Mouse (Mus musculus) CH12.LX (cell line): ENCODE results near the gene Slf1. TPM values are rescaled to one million over a fixed set of nuclear protein-coding genes. Genes with fewer than 3 reads are reported as not detected.

Experiments used
- DNase-seq: peaks from one replicate; pipeline ENCODE4 v3.0.0-alpha.2; 2013; ENCODE audit errors: extremely low read depth
- H3K27ac ChIP-seq: 2 replicates; pipeline ENCODE4 v1.5.1; 2012; ENCODE audit warnings: low read depth, mild to moderate bottlenecking, control low read depth, moderate library complexity; ENCODE audit not compliant: insufficient read depth
- H3K27me3 ChIP-seq: replicated peaks from 2 replicates; pipeline ENCODE3; 2012; ENCODE audit warnings: inconsistent platforms
- H3K36me3 ChIP-seq, 2 experiments: replicated peaks in 1 of 2; 2 replicates each; pipeline versions ENCODE3 to v1.6.1; 2012; ENCODE audit warnings: inconsistent platforms in 1 of 2, low read length in 1 of 2, mild to moderate bottlenecking in 1 of 2, mixed read lengths in 1 of 2, moderate library complexity in 1 of 2; ENCODE audit not compliant: control insufficient read depth in 1 of 2, insufficient read depth in 1 of 2
- H3K4me1 ChIP-seq, 2 experiments: 2 replicates each; pipeline ENCODE4 v1.6.1; 2012; ENCODE audit warnings: inconsistent platforms in 1 of 2, moderate library complexity in 1 of 2; ENCODE audit not compliant: insufficient read depth in 2 of 2, control insufficient read depth in 1 of 2
- H3K4me2 ChIP-seq: 2 replicates; pipeline ENCODE4 v1.6.1; 2012; ENCODE audit warnings: low read depth, mild to moderate bottlenecking, control low read depth; ENCODE audit not compliant: poor library complexity, insufficient read depth, severe bottlenecking
- H3K4me3 ChIP-seq, 3 experiments: fragments of 150-350 bp in 1 of 3; sonication (generic) in 1 of 3; replicated peaks in 1 of 3; 2 replicates each; pipeline versions ENCODE3 to v1.5.1; 2011 to 2012; ENCODE audit warnings: low read depth in 2 of 3, low read length in 2 of 3, mild to moderate bottlenecking in 2 of 3, moderate library complexity in 2 of 3, control low read depth in 1 of 3, improper control_type of control experiment in 1 of 3, inconsistent platforms in 1 of 3, mixed read lengths in 1 of 3; ENCODE audit not compliant: poor library complexity in 1 of 3
- H3K79me2 ChIP-seq: replicated peaks from 2 replicates; pipeline ENCODE4 v1.6.1; 2012; ENCODE audit warnings: mild to moderate bottlenecking, moderate library complexity; ENCODE audit not compliant: control insufficient read depth, poor library complexity, insufficient read depth, severe bottlenecking; ENCODE audit errors: extremely low read depth
- H3K9ac ChIP-seq: 2 replicates; pipeline ENCODE4 v1.6.1; 2012; ENCODE audit warnings: low read depth, mild to moderate bottlenecking, control low read depth, moderate library complexity; ENCODE audit not compliant: insufficient read depth
- H3K9me3 ChIP-seq: replicated peaks from 2 replicates; pipeline ENCODE3; 2012; ENCODE audit warnings: low read length, inconsistent platforms, mixed read lengths
- ELF1 ChIP-seq: IDR thresholded peaks from 2 replicates; pipeline ENCODE4 v1.6.1; 2014; ENCODE audit warnings: low read depth, mild to moderate bottlenecking, inconsistent platforms, low read length, improper control_type of control experiment
- EP300 ChIP-seq: IDR thresholded peaks from 2 replicates; pipeline ENCODE4 v1.6.1; 2011; ENCODE audit warnings: low read length, improper control_type of control experiment
- ETS1 ChIP-seq: conservative IDR thresholded peaks from 2 replicates; pipeline ENCODE4 v1.6.1; 2012; ENCODE audit warnings: low read depth, mild to moderate bottlenecking, inconsistent platforms, low read length, improper control_type of control experiment, moderate library complexity
- GABPA ChIP-seq: IDR thresholded peaks from 2 replicates; pipeline ENCODE4 v1.6.1; 2012; ENCODE audit warnings: low read depth, low read length, improper control_type of control experiment, inconsistent platforms; ENCODE audit not compliant: insufficient replicate concordance
- HCFC1 ChIP-seq: IDR thresholded peaks from 2 replicates; pipeline ENCODE4 v1.6.1; 2012; ENCODE audit warnings: low read depth, mild to moderate bottlenecking, inconsistent platforms, low read length, improper control_type of control experiment
- IRF4 ChIP-seq: IDR thresholded peaks from 2 replicates; pipeline ENCODE4 v1.6.1; 2014; ENCODE audit warnings: low read depth, mild to moderate bottlenecking, inconsistent platforms, low read length, improper control_type of control experiment
- JUN ChIP-seq: IDR thresholded peaks from 2 replicates; pipeline ENCODE4 v1.6.1; 2011; ENCODE audit warnings: low read depth, mild to moderate bottlenecking, low read length, improper control_type of control experiment, moderate library complexity; ENCODE audit not compliant: insufficient read depth
- MAFK ChIP-seq: IDR thresholded peaks from 2 replicates; pipeline ENCODE4 v1.6.1; 2011; ENCODE audit warnings: low read length, improper control_type of control experiment; ENCODE audit not compliant: insufficient replicate concordance
- MAX ChIP-seq: IDR thresholded peaks from 2 replicates; pipeline ENCODE4 v1.6.1; 2011; ENCODE audit warnings: low read length, improper control_type of control experiment
- MAZ ChIP-seq: IDR thresholded peaks from 2 replicates; pipeline ENCODE4 v1.6.1; 2012; ENCODE audit warnings: low read depth, mild to moderate bottlenecking, inconsistent platforms, low read length, improper control_type of control experiment, moderate library complexity
- MEF2A ChIP-seq: IDR thresholded peaks from 2 replicates; pipeline ENCODE4 v1.6.1; 2014; ENCODE audit warnings: low read depth, mild to moderate bottlenecking, inconsistent platforms, low read length, improper control_type of control experiment, borderline replicate concordance
- MXI1 ChIP-seq: IDR thresholded peaks from 2 replicates; pipeline ENCODE4 v1.6.1; 2011; ENCODE audit warnings: mild to moderate bottlenecking, low read depth, low read length, improper control_type of control experiment
- MYC ChIP-seq: IDR thresholded peaks from 2 replicates; pipeline ENCODE4 v1.6.1; 2011; ENCODE audit warnings: low read depth, mild to moderate bottlenecking, improper control_type of control experiment, low read length
- NELFE ChIP-seq: IDR thresholded peaks from 2 replicates; pipeline ENCODE4 v1.6.1; 2011; ENCODE audit warnings: low read depth, low read length, improper control_type of control experiment
- PAX5 ChIP-seq: IDR thresholded peaks from 2 replicates; pipeline ENCODE4 v1.6.1; 2012; ENCODE audit warnings: low read length, inconsistent platforms, mixed read lengths
- POLR2A ChIP-seq: IDR thresholded peaks from 2 replicates; pipeline ENCODE4 v1.6.1; 2011; ENCODE audit warnings: low read depth, mild to moderate bottlenecking, improper control_type of control experiment, low read length
- RAD21 ChIP-seq: IDR thresholded peaks from 2 replicates; pipeline ENCODE4 v1.6.1; 2011; ENCODE audit warnings: low read depth, mild to moderate bottlenecking, low read length, improper control_type of control experiment, moderate library complexity
- RCOR1 ChIP-seq: conservative IDR thresholded peaks from 2 replicates; pipeline ENCODE4 v1.6.1; 2012; ENCODE audit warnings: low read depth, mild to moderate bottlenecking, inconsistent platforms, low read length, improper control_type of control experiment
- SIN3A ChIP-seq: IDR thresholded peaks from 2 replicates; pipeline ENCODE4 v1.6.1; 2012; ENCODE audit warnings: low read length, improper control_type of control experiment, inconsistent platforms
- USF1 ChIP-seq: IDR thresholded peaks from 2 replicates; pipeline ENCODE4 v1.6.1; 2014; ENCODE audit warnings: low read depth, mild to moderate bottlenecking, inconsistent platforms, low read length, improper control_type of control experiment
- USF2 ChIP-seq: conservative IDR thresholded peaks from 2 replicates; pipeline ENCODE4 v1.6.1; 2011; ENCODE audit warnings: low read depth, low read length, improper control_type of control experiment
- ZNF384 ChIP-seq: IDR thresholded peaks from 2 replicates; pipeline ENCODE4 v1.6.1; 2012; ENCODE audit warnings: low read depth, low read length, improper control_type of control experiment, inconsistent platforms
- dilution Hi-C: fragments of 300-500 bp; cut with MboI; formaldehyde crosslinking; loops from 2 replicates; pipeline ENCODE4 v1.14.3; 2020; ENCODE audit warnings: low sequenced_read_pairs; ENCODE audit not compliant: extremely low pct_unique_long_range_greater_than_20kb, extremely low pct_ligation_motif_present
- in situ Hi-C: fragments of 300-500 bp; cut with MboI; formaldehyde crosslinking; loops from 3 replicates; pipeline ENCODE4 v1.14.3; 2019; ENCODE audit warnings: low sequenced_read_pairs, low pct_ligation_motif_present, low pct_unique_long_range_greater_than_20kb, mixed read lengths
- polyA plus RNA-seq: library from polyadenylated mRNA; unstranded; fragments of >175 nt; gene quantifications from 2 replicates; pipeline ENCODE4 v1.2.1, GENCODE M21; 2012; ENCODE audit warnings: low read depth; ENCODE audit not compliant: insufficient read length
- total RNA-seq, 2 experiments: library from RNA; depleted of rRNA; stranded (reverse); fragments of 300-350 nt in 1 of 2; fragments of >200 nt in 1 of 2; gene quantifications; 2 replicates each; pipeline ENCODE4 v1.2.3; 2012 to 2014

Gene Slf1
- total and polyA plus RNA-seq, 3 experiments: 24.1 to 52.2 (median 25.4) TPM

DNA sequence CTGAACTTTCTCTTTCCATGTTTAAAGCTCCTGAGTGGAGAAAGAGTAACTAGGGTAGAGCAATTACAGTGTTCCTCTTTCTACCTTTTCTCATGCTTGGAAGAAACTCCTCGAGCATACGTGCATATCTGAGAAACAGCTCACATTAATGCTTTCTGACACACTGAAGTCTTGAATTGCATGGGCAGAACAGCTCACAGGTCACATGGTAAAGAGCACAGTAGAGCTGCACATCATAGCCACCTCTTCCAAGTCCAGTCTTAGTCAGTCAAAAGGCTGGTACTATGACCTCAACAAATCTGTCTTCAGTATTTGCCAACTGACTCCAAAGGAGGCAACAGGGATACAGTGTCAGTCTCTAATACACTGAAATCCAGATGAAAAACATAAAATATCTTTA lies 7.0 kb downstream of the Slf1 start:
- H3K4me1 ChIP-seq: peaks cover 0 to 31% of the 10 kb centered on the region in 2 experiments; a peak in 2 of 4 replicates
- no peaks in the 10 kb centered on the region for H3K9me3 ChIP-seq
- DNase-seq: peak; percentile 42
- H3K79me2 ChIP-seq: peaks cover 22% of the 10 kb centered on the region
- peaks cover 2 to 16% of the 10 kb centered on the region in 2 experiments for H3K36me3 ChIP-seq
- 0 out of 2 replicates have a peak overlapping the region, but pooled peaks have one; percentile 44 for H3K9ac ChIP-seq
- peak overlapping the region in 1 of 3 experiments; percentile 27 for H3K4me3 ChIP-seq
- no peaks in the 10 kb centered on the region for H3K27me3 ChIP-seq
- dilution Hi-C loops (no loop called here), in situ Hi-C loops (no loop called here)
- no peak for TF ChIP-seq ETS1
- peak; percentile 47; the same call in 1 of the 2 replicates for TF ChIP-seq MXI1
- TF ChIP-seq IRF4: no peak
- no peak for TF ChIP-seq HCFC1
- peak; percentile 13; the same call in 1 of the 2 replicates for TF ChIP-seq USF1
- TF ChIP-seq MAZ: no peak
- 0 out of 2 replicates have a peak, but pooled peaks have one; percentile 15 for TF ChIP-seq EP300
- 0 out of 2 replicates have a peak, but pooled peaks have one; percentile 11 for TF ChIP-seq USF2
- no peak for TF ChIP-seq GABPA
- TF ChIP-seq ELF1: no peak
- TF ChIP-seq MAX: 0 out of 2 replicates have a peak, but pooled peaks have one; percentile 39
- TF ChIP-seq PAX5: no peak
- no peak for TF ChIP-seq MAFK
- TF ChIP-seq SIN3A: no peak
- TF ChIP-seq JUN: no peak
- TF ChIP-seq MYC: 0 out of 2 replicates have a peak, but pooled peaks have one; percentile 18
- TF ChIP-seq POLR2A: no peak
- peak overlapping the region; percentile 60 for H3K27ac ChIP-seq
- peak overlapping the region; percentile 84 for H3K4me2 ChIP-seq

DNA sequence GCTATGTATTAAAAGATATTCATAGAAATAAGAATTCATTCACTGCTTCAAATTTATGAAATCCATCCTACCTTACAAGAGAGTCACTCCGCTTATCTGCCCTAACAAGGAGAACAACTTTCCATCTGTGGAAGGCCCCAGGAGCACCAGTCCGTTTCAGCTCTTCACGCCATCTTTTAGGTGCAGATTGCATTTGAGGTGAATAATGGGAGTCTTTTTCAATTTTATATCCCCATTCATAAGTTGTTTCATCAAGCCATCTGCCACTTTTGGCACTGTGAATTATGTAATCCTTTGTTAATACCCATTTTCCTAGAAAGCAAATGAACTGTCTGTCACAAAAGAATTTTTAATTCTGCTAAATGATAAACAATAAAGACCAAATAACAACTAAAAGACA lies 10.1 kb downstream of the Slf1 start:
- in situ Hi-C loops: no loop called here
- Histone ChIP-seq H3K36me3 (peaks cover 2 to 26% of the 10 kb centered on the region in 2 experiments), H3K4me1 (peaks cover 0 to 14% of the 10 kb centered on the region in 2 experiments; a peak in 2 of 4 replicates), H3K4me2 (no peak overlapping the region), H3K27me3 (no peaks in the 10 kb centered on the region), H3K79me2 (peaks cover 11% of the 10 kb centered on the region), H3K9ac (no peak overlapping the region), H3K4me3 (no peak overlapping the region), H3K9me3 (no peaks in the 10 kb centered on the region), H3K27ac (no peak overlapping the region)
- TF ChIP-seq ZNF384: no peak
- TF ChIP-seq SIN3A: no peak
- TF ChIP-seq RAD21: no peak
- TF ChIP-seq GABPA: no peak
- no peak for TF ChIP-seq NELFE
- no peak for TF ChIP-seq RCOR1
- no peak for TF ChIP-seq MEF2A
- dilution Hi-C loops: no loop called here
- DNase-seq: no peak
